Mouse (Mus musculus) lung, embryonic 15.5 days (tissue): ENCODE results near the gene Cptp. TPM values are rescaled to one million over a fixed set of nuclear protein-coding genes. Genes with fewer than 3 reads are reported as not detected.

ENCODE experiments used
- ATAC-seq: fragments of 200-750 bp; cut with Nextera tagmentation; 2 replicates; pipeline ENCODE4 v1.8.0; 2017; ENCODE audit warnings: moderate number of reproducible peaks, borderline replicate concordance; ENCODE audit not compliant: low FRiP score, low TSS enrichment; ENCODE audit errors: extremely low read depth
- H3K27ac ChIP-seq: fragments of 300-500 bp; sonication (generic); 2 replicates; pipeline ENCODE4 v1.5.1; 2015; ENCODE audit warnings: moderate library complexity, mild to moderate bottlenecking, inconsistent platforms
- H3K27me3 ChIP-seq: fragments of 300-500 bp; sonication (generic); 2 replicates; pipeline ENCODE4 v1.6.1; 2015; ENCODE audit warnings: inconsistent platforms
- H3K36me3 ChIP-seq: fragments of 300-500 bp; sonication (generic); 2 replicates; pipeline ENCODE4 v1.6.1; 2015; ENCODE audit warnings: inconsistent platforms
- H3K4me1 ChIP-seq: fragments of 300-500 bp; sonication (generic); 2 replicates; pipeline ENCODE4 v1.6.1; 2015; ENCODE audit warnings: inconsistent platforms
- H3K4me2 ChIP-seq: fragments of 300-500 bp; sonication (generic); 2 replicates; pipeline ENCODE4 v1.6.1; 2015; ENCODE audit warnings: inconsistent platforms, mild to moderate bottlenecking, moderate library complexity
- H3K4me3 ChIP-seq: fragments of 300-500 bp; sonication (generic); 2 replicates; pipeline ENCODE4 v1.5.1; 2015; ENCODE audit warnings: mild to moderate bottlenecking, inconsistent platforms
- H3K9ac ChIP-seq: fragments of 300-500 bp; sonication (generic); 2 replicates; pipeline ENCODE4 v1.6.1; 2015; ENCODE audit warnings: inconsistent platforms
- H3K9me3 ChIP-seq: fragments of 300-500 bp; sonication (generic); 2 replicates; pipeline ENCODE4 v1.6.1; 2016; ENCODE audit warnings: inconsistent platforms
- WGBS: fragments of 180-500 bp; shearing (Covaris S2); methylation state at CpG from one replicate; pipeline ENCODE4 v1.1.7; 2015; 5-methylcytosine and 5-hydroxymethylcytosine counted together
- microRNA-seq: library from miRNA; unstranded; fragments of <30 nt; microRNA quantifications from one replicate; pipeline ENCODE4, GENCODE M21; 2016
- polyA plus RNA-seq: library from polyadenylated mRNA; unstranded; fragments of >200 nt; fragmentation: Nextera tagmentation; extraction: Ambion mirVana; gene quantifications from 2 replicates; pipeline ENCODE4 v1.2.1, GENCODE M21; 2015

The Cptp gene
- polyA plus RNA-seq, 1 experiment from 2014 or later: 14.5 TPM

GRCm38 (mm10) chr4:155817533-155817932 is 51.7 kb downstream of the Cptp start:
- no peaks in the 10 kb centered on the region for H3K9me3 ChIP-seq
- no peak overlapping the region for H3K27ac ChIP-seq
- ATAC-seq: no peak
- peaks cover 82% of the 10 kb centered on the region for H3K36me3 ChIP-seq
- no peaks in the 10 kb centered on the region for H3K27me3 ChIP-seq
- H3K4me2 ChIP-seq: no peak overlapping the region
- peaks cover 18% of the 10 kb centered on the region for H3K4me1 ChIP-seq
- H3K9ac ChIP-seq: no peak overlapping the region
- 83% methylated on average over 4 of the region's 4 CpGs for WGBS
- H3K4me3 ChIP-seq: no peak overlapping the region

Small RNA genes lying within 50 kb of the gene (microRNA-seq; reads per million reads assigned to microRNA genes)
- gene Gm22991: not detected

Other genes with a start within 250 kb of the Cptp start
- gene Cdk11b, start 244.6 kb downstream of the Cptp start, polyA plus RNA-seq: 50.2 and 53.6 TPM in 2 replicates
- not detected in 2 replicates for gene Gm10563, start 224.0 kb downstream of the Cptp start, polyA plus RNA-seq
- gene Mmp23, start 216.1 kb downstream of the Cptp start, polyA plus RNA-seq: 41.7 and 47.8 TPM in 2 replicates
- 27.6 and 29.1 TPM in 2 replicates for gene Mib2, start 200.2 kb downstream of the Cptp start, polyA plus RNA-seq
- 4.3 and 4.9 TPM in 2 replicates for gene Fndc10, start 175.1 kb downstream of the Cptp start, polyA plus RNA-seq
- 147 and 150 TPM in 2 replicates for gene Ssu72, start 164.6 kb downstream of the Cptp start, polyA plus RNA-seq
- gene Tmem240, start 134.6 kb downstream of the Cptp start, polyA plus RNA-seq: 0.44 and 0.59 TPM in 2 replicates
- 84.7 and 90.0 TPM in 2 replicates for gene Atad3a, start 108.3 kb downstream of the Cptp start, polyA plus RNA-seq
- 10.5 and 11.0 TPM in 2 replicates for gene Vwa1, start 94.7 kb downstream of the Cptp start, polyA plus RNA-seq
- 0.16 and 0.26 TPM in 2 replicates for gene Tmem88b, start 83.6 kb downstream of the Cptp start, polyA plus RNA-seq
- gene Ankrd65, start 79.0 kb downstream of the Cptp start, polyA plus RNA-seq: 0.20 TPM in 1 of 2 replicates, not detected in the other
- gene Mrpl20, start 66.6 kb downstream of the Cptp start, polyA plus RNA-seq: 193 and 228 TPM in 2 replicates
- gene Ccnl2, start 57.0 kb downstream of the Cptp start, polyA plus RNA-seq: 152 and 169 TPM in 2 replicates
- 143 and 146 TPM in 2 replicates for gene Aurkaip1, start 38.2 kb downstream of the Cptp start, polyA plus RNA-seq
- 194 and 223 TPM in 2 replicates for gene Mxra8, start 29.8 kb downstream of the Cptp start, polyA plus RNA-seq
- gene Dvl1, start 22.0 kb downstream of the Cptp start, polyA plus RNA-seq: 14.0 and 14.7 TPM in 2 replicates
- gene Tas1r3, start 6.1 kb downstream of the Cptp start, polyA plus RNA-seq: 0.34 and 0.36 TPM in 2 replicates
- gene Ints11, start 106 bp upstream of the Cptp start, polyA plus RNA-seq: 77.7 and 80.5 TPM in 2 replicates
- 42.9 and 44.9 TPM in 2 replicates for gene Pusl1, start 22.3 kb upstream of the Cptp start, polyA plus RNA-seq
- gene Acap3, start 22.4 kb upstream of the Cptp start, polyA plus RNA-seq: 15.1 and 17.7 TPM in 2 replicates
- gene Ube2j2, start 74.4 kb upstream of the Cptp start, polyA plus RNA-seq: 106 and 107 TPM in 2 replicates
- 39.3 and 45.0 TPM in 2 replicates for gene C1qtnf12, start 92.9 kb upstream of the Cptp start, polyA plus RNA-seq
- 16.4 and 17.0 TPM in 2 replicates for gene B3galt6, start 123.2 kb upstream of the Cptp start, polyA plus RNA-seq
- gene Sdf4, start 123.4 kb upstream of the Cptp start, polyA plus RNA-seq: 156 and 162 TPM in 2 replicates
- gene Tnfrsf4, start 144.4 kb upstream of the Cptp start, polyA plus RNA-seq: 0.39 and 0.42 TPM in 2 replicates
- 1.6 and 2.7 TPM in 2 replicates for gene Tnfrsf18, start 156.7 kb upstream of the Cptp start, polyA plus RNA-seq
- 2.9 TPM in 2 replicates for gene Ttll10, start 190.0 kb upstream of the Cptp start, polyA plus RNA-seq
- gene 9430015G10Rik, start 240.5 kb upstream of the Cptp start, polyA plus RNA-seq: 40.2 and 43.4 TPM in 2 replicates